Mouse (Mus musculus) fibroblast of lung, adult 2 months (primary cell): ENCODE data around the gene Ldlrad3.

Experiments
- DNase-seq: peaks from one replicate; pipeline ENCODE4 v3.0.0-alpha.2; 2011; ENCODE audit warnings: low read depth

Gene Ldlrad3

GRCm38 (mm10) chr2:102038229-102038894, 147.8 kb downstream of the Ldlrad3 start:
- DNase-seq: peak; percentile 91

DNA sequence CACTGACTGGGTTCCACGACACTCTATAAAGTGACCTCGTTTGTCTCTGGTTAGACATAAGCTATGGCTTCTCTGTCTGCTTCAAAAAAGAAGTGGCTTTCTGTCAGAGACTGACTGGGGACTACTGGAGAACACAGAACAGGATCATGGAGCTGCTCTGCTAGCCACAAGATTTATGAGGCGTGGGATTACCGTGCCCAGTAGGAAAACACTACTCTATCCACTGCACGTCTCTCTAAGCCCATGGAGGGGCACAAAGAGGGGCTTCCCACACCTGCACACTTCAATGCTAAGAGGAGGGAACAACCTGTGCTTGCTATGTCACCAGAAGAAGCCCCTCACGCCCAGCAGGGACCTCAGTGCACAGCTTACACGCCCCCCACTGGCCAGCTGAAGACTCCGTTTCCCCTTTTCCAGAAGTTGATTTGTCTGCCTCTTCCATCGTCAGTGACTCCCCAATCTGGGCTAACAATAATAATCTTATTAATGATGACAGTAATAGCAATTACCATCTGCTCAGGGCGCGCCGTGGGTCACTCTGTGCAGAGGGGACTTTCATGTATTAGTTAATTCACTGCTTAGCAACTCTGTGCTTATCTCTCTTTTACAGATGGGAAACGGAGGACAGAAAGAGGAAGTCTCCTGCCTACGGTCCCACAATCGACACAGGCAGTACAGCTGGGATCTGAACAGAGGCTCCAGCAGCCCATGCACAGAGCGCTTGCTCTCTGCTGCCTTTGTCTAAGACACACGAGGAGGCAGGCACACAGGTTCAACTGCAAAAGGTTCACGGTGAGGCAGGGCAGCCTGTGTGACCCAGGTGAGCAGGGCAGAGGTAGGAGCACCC, 149.3 kb downstream of the Ldlrad3 start:
- DNase-seq: no peak

DNA sequence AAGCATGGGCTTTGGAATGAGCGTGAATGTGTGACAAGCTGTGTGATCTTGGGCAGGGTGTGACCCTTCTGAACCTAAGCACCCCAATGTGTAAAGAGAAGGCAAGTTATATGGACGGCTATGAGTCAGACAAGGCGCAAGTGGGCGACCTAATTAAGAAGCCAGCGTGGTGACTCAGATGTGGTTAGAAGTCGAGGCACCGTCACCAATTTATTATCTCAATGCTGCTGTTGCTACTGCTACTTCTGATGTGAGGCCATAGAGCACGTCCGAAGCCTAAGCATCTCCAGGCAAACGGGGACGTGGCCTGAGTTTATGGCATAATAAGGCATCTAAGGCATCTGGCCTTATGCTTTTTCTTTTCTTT, 151.7 kb downstream of the Ldlrad3 start:
- DNase-seq: no peak

- no peak for DNase-seq
Measured at GRCm38 (mm10) chr2:102033818-102034512, 152.2 kb downstream of the Ldlrad3 start.

GRCm38 (mm10) chr2:102032713-102033343, 153.4 kb downstream of the Ldlrad3 start:
- no peak for DNase-seq

DNA sequence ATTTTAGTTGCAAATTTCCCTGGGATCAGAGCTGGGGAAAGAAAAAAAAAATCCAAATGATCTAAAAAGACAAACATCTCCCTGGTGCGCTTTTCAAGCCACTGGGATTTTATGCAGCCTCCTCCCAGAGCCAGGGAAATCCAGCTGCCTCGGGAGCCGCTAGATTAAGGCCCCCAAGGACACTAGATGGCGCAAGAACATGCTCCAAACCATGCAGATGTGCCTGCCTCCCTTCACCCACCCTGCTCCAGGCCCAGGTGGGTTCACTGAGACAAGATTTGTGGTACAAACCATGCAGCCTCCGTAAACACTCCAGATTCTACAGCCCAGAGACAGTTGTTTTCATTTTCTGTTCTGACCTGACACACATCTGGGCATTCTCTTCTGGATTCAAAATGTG, 155.5 kb downstream of the Ldlrad3 start:
- no peak for DNase-seq

- DNase-seq: no peak
Measured at GRCm38 (mm10) chr2:102030152-102030551, 156.0 kb downstream of the Ldlrad3 start.

DNA sequence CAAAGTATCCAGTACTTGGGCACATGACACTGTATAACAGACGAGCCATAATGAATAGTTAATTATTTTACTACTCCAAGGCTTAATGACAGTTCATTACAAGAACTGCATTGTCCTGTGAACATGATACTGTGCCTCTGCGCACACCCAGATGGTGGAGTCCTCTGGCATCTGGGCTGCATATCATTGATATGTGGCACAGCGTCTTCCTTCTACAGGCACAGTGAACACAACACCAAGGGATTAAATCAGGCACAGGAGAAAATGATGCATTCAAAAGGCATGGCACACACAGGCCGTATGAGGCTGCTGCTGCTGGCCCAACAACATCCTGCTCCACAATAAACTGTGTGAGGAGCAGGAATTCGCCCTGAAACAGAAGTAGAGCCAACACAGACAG, 156.5 kb downstream of the Ldlrad3 start:
- DNase-seq: no peak

DNA sequence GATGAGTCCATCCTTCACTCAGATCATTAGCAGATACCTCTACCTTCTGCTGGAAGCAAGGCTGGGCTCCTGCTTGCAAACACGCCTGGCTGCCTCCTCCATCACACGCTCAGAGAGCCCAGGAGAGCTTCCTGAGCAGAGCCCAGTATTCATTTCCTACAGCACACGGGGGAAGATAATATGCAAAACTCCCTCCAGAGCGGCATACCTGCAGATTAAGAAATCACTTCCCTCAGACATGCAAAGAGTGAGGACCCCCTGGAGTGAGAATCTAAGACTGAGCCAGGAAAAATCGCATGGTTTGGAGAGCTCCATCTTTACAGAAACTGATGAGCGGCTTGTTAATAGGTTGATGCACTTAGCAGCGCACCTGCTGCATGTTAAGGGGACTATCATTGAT, 158.9 kb downstream of the Ldlrad3 start:
- no peak for DNase-seq

DNA sequence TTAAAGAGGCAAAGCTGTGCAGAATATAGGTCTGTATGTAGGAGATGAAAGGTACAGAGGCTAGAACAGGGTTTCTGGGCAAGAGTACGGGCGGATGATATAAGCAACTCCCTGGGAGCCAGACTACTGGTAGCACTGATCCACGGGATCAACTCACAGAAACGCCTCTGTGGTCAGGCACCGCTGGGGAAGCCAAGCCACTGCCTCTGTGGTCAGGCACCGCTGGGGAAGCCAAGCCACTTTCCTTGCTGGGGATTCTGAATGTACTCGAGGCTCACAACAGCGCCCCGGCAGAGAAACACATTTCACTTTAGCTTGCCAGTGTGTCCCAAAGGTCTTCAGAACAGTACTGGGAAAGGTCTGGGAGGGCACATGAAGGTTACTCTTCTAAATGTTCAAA, 160.0 kb downstream of the Ldlrad3 start:
- DNase-seq: no peak

DNA sequence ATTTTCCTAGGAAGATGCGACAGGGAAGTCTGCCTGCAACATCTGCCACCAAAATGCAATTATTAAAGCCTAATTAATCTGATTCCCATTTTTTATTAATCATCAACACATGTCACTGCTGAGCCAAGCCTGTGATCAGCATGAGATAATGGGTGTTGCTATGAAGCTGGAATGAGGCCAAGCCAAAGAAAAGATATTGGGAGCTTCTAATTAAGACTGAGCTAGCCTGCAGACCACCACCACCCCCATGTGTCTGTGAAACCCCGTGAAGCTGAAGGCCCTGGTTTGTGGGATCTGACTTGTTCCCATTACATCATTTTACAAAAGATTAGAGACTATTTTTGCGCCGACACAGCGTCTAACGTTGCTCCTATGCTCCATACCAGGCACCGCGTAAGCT, 161.7 kb downstream of the Ldlrad3 start:
- no peak for DNase-seq

DNA sequence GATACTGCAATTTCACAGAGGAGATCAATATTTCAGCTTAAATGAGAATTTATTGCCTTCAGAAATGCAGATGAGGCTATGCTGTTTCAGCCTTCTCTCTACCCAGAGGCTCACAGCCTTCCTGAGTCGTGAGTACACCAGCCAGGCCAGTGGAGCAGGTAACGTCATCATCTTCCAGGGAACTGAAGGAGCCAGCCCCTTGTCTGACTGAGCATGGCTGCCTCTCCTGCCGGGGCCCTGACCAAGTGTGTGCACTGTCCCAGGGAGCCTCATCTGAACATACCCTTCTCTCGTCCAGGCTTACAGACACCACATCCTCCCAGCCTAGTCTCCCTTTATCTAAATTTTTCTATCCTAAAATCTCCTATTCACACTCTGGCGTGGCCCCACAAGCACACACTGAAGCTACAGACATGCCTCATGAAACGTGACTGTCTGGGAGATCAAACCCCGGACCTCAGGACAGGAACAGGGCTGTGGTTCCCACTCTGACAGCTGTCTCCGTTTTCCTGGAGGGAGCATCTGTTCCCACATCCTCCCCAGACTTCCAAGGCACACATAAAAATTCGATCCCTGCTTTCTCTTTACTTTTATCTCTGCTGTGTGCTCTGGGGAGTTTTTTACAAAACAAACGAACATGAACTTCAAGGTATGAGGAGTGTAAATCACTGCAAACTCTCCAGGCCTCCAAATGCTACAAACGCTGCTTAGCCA, 164.7 kb downstream of the Ldlrad3 start:
- no peak for DNase-seq

GRCm38 (mm10) chr2:102020546-102020945, 165.6 kb downstream of the Ldlrad3 start:
- no peak for DNase-seq

DNA sequence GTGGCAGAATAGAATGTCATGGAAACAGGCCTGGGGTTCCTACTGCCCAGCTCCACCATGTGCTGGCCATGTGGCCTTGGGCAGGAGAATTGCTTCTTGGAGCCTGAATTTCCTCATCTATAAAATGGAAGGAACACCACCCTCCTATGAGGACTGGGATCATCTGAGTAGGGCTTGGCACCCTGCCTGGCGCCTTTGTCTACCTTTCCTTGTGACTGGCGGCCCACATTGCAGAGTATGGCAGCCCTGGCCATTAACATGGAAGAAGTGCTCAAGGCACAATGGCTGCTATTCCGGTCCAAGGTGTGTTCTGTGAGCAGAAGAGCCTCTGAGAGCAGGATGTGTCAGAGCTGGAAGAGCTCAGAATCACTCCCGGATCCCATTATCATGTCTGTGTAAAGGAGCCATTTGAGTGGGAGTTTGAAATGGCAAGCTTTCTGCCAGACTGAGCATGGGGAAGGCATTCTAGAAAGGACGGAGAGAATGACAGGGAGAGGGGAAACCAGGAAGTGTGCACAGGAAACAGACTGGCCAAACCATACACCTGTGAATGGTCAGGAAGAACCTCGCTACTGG, 171.6 kb downstream of the Ldlrad3 start:
- DNase-seq: no peak

GRCm38 (mm10) chr2:102011311-102011975, 174.7 kb downstream of the Ldlrad3 start:
- DNase-seq: no peak

DNA sequence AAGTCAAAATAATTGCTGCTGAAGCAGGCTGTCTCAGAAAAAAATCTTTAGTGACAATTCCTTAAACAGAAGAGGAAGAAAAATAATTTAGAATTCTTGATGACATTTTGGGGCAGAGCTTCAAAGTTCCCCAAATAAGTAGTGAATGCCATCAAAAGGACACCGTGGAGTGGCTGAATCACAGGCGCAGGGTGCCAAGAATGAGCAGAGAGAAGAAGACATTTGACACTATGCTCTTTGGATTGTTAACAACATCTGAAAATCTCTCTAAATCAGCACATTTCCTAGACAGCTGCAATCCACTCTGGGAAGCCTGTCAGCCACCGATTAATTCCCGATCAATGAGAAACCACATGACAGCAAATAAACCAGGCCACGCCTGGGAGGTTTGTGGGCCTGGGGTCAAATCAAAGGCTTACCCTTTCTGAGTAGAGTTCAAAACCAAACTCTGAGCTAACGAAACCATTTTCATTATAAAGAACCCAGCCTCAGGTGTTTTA, 176.4 kb downstream of the Ldlrad3 start:
- no peak for DNase-seq

GRCm38 (mm10) chr2:102006143-102006542, 180.0 kb downstream of the Ldlrad3 start:
- DNase-seq: no peak

- DNase-seq: no peak
Measured at GRCm38 (mm10) chr2:102005377-102006007, 180.7 kb downstream of the Ldlrad3 start.

DNA sequence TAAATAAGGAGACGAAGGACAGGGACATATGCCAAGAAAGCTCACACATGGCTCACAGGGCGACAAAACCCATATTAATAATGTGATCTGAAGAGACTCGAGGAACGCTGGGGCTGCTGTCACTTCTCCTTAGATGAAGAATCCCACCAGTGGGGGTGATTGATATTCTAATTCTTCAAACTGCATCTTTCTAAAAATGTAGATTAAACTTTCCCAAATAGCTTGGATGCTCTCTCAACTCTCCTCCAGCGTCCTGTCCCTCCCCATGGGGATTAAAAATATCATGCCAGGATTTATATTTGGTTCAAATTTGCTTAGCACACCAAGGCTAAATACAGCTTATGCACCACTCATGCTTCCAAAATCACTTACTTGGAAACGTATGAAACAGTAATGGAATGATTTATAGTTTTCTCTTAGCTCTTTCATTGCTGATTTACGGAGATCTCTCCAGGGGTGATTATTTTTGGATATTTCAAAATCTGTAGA, 182.4 kb downstream of the Ldlrad3 start:
- no peak for DNase-seq
